In genomic region chr11:104330151-104330550, GRCm38 (mm10) we compare ENCODE assay signal across 20 mouse cellular contexts.
"Had no signal": no experiment of that assay in that cellular context is flagged by ENCODE, and none has a peak within 500 bp of the region (broad histone marks: within the 10 kb centered on the region; RNA-seq: fewer than 3 reads in every experiment).

No protein-coding gene starts in this region.

- H3K4me2 ChIP-seq: kidney, embryonic 15.5 days; limb, embryonic 12.5 days; limb, embryonic 15.5 days; liver, embryonic 11.5 days; lung, embryonic 14.5 days had no signal

- H3K27ac ChIP-seq: kidney, embryonic 15.5 days; limb, embryonic 12.5 days; limb, embryonic 15.5 days; liver, embryonic 14.5 days; macrophage had no signal

- H3K4me3 ChIP-seq: kidney, embryonic 15.5 days; limb, embryonic 12.5 days; limb, embryonic 15.5 days; myocyte had no signal

- DNase-seq: kidney, adult 8-10 months; kidney, postnatal 14 days; kidney, postnatal 4 days; layer of hippocampus, adult 9-11 months; liver, postnatal 0 days; lung, embryonic 14.5 days; right cerebral cortex, adult 18-20 months; right cerebral cortex, postnatal 14 days; right cerebral cortex, postnatal 4 days; thymus, adult 2 months; thymus, postnatal 14 days; thymus, postnatal 4 days had no signal

- H3K27me3 ChIP-seq: kidney, embryonic 15.5 days; limb, embryonic 12.5 days; limb, embryonic 15.5 days had no signal

- H3K9ac ChIP-seq: kidney, embryonic 15.5 days; limb, embryonic 12.5 days; limb, embryonic 15.5 days; liver, embryonic 14.5 days; liver, postnatal 0 days; lung, embryonic 14.5 days had no signal

- H3K9me3 ChIP-seq: kidney, embryonic 15.5 days; limb, embryonic 15.5 days had no signal

- ATAC-seq: liver, postnatal 0 days; lung, postnatal 0 days had no signal
